Mouse (Mus musculus) CH12.LX (cell line): ENCODE data around the gene BC025446. TPM values are rescaled to one million over a fixed set of nuclear protein-coding genes. Genes with fewer than 3 reads are reported as not detected.
A peak's percentile ranks its signal among the peaks of the same experiment; 100 is the strongest.

Experiments used
- DNase-seq: peaks from one replicate; pipeline ENCODE4 v3.0.0-alpha.2; 2013; ENCODE audit errors: extremely low read depth
- H3K27ac ChIP-seq: 2 replicates; pipeline ENCODE4 v1.5.1; 2012; ENCODE audit warnings: low read depth, mild to moderate bottlenecking, control low read depth, moderate library complexity; ENCODE audit not compliant: insufficient read depth
- H3K27me3 ChIP-seq: replicated peaks from 2 replicates; pipeline ENCODE3; 2012; ENCODE audit warnings: inconsistent platforms
- H3K36me3 ChIP-seq, 2 experiments: replicated peaks in 1 of 2; 2 replicates each; pipeline versions ENCODE3 to v1.6.1; 2012; ENCODE audit warnings: inconsistent platforms in 1 of 2, low read length in 1 of 2, mild to moderate bottlenecking in 1 of 2, mixed read lengths in 1 of 2, moderate library complexity in 1 of 2; ENCODE audit not compliant: control insufficient read depth in 1 of 2, insufficient read depth in 1 of 2
- H3K4me1 ChIP-seq, 2 experiments: 2 replicates each; pipeline ENCODE4 v1.6.1; 2012; ENCODE audit warnings: inconsistent platforms in 1 of 2, moderate library complexity in 1 of 2; ENCODE audit not compliant: insufficient read depth in 2 of 2, control insufficient read depth in 1 of 2
- H3K4me2 ChIP-seq: 2 replicates; pipeline ENCODE4 v1.6.1; 2012; ENCODE audit warnings: low read depth, mild to moderate bottlenecking, control low read depth; ENCODE audit not compliant: poor library complexity, insufficient read depth, severe bottlenecking
- H3K4me3 ChIP-seq, 3 experiments: fragments of 150-350 bp in 1 of 3; sonication (generic) in 1 of 3; replicated peaks in 1 of 3; 2 replicates each; pipeline versions ENCODE3 to v1.5.1; 2011 to 2012; ENCODE audit warnings: low read depth in 2 of 3, low read length in 2 of 3, mild to moderate bottlenecking in 2 of 3, moderate library complexity in 2 of 3, control low read depth in 1 of 3, improper control_type of control experiment in 1 of 3, inconsistent platforms in 1 of 3, mixed read lengths in 1 of 3; ENCODE audit not compliant: poor library complexity in 1 of 3
- H3K79me2 ChIP-seq: replicated peaks from 2 replicates; pipeline ENCODE4 v1.6.1; 2012; ENCODE audit warnings: mild to moderate bottlenecking, moderate library complexity; ENCODE audit not compliant: control insufficient read depth, poor library complexity, insufficient read depth, severe bottlenecking; ENCODE audit errors: extremely low read depth
- H3K9ac ChIP-seq: 2 replicates; pipeline ENCODE4 v1.6.1; 2012; ENCODE audit warnings: low read depth, mild to moderate bottlenecking, control low read depth, moderate library complexity; ENCODE audit not compliant: insufficient read depth
- H3K9me3 ChIP-seq: replicated peaks from 2 replicates; pipeline ENCODE3; 2012; ENCODE audit warnings: low read length, inconsistent platforms, mixed read lengths
- CHD2 ChIP-seq: IDR thresholded peaks from 2 replicates; pipeline ENCODE4 v1.6.1; 2011; ENCODE audit warnings: low read length, improper control_type of control experiment
- CTCF ChIP-seq, 2 experiments: IDR thresholded peaks in 1 of 2; conservative IDR thresholded peaks in 1 of 2; 2 replicates each; pipeline ENCODE4 v1.5.1; 2011 to 2012; ENCODE audit warnings: low read depth in 2 of 2, low read length in 2 of 2, improper control_type of control experiment in 1 of 2, inconsistent platforms in 1 of 2, mild to moderate bottlenecking in 1 of 2, moderate library complexity in 1 of 2
- HCFC1 ChIP-seq: IDR thresholded peaks from 2 replicates; pipeline ENCODE4 v1.6.1; 2012; ENCODE audit warnings: low read depth, mild to moderate bottlenecking, inconsistent platforms, low read length, improper control_type of control experiment
- IRF4 ChIP-seq: IDR thresholded peaks from 2 replicates; pipeline ENCODE4 v1.6.1; 2014; ENCODE audit warnings: low read depth, mild to moderate bottlenecking, inconsistent platforms, low read length, improper control_type of control experiment
- JUN ChIP-seq: IDR thresholded peaks from 2 replicates; pipeline ENCODE4 v1.6.1; 2011; ENCODE audit warnings: low read depth, mild to moderate bottlenecking, low read length, improper control_type of control experiment, moderate library complexity; ENCODE audit not compliant: insufficient read depth
- KAT2A ChIP-seq: IDR thresholded peaks from 2 replicates; pipeline ENCODE4 v1.6.1; 2012; ENCODE audit warnings: low read length, improper control_type of control experiment, inconsistent platforms; ENCODE audit not compliant: insufficient replicate concordance
- MAX ChIP-seq: IDR thresholded peaks from 2 replicates; pipeline ENCODE4 v1.6.1; 2011; ENCODE audit warnings: low read length, improper control_type of control experiment
- MEF2A ChIP-seq: IDR thresholded peaks from 2 replicates; pipeline ENCODE4 v1.6.1; 2014; ENCODE audit warnings: low read depth, mild to moderate bottlenecking, inconsistent platforms, low read length, improper control_type of control experiment, borderline replicate concordance
- MYC ChIP-seq: IDR thresholded peaks from 2 replicates; pipeline ENCODE4 v1.6.1; 2011; ENCODE audit warnings: low read depth, mild to moderate bottlenecking, improper control_type of control experiment, low read length
- PAX5 ChIP-seq: IDR thresholded peaks from 2 replicates; pipeline ENCODE4 v1.6.1; 2012; ENCODE audit warnings: low read length, inconsistent platforms, mixed read lengths
- POLR2AphosphoS2 ChIP-seq: IDR thresholded peaks from 2 replicates; pipeline ENCODE4 v1.6.1; 2011; ENCODE audit warnings: low read depth, low read length, improper control_type of control experiment
- RAD21 ChIP-seq: IDR thresholded peaks from 2 replicates; pipeline ENCODE4 v1.6.1; 2011; ENCODE audit warnings: low read depth, mild to moderate bottlenecking, low read length, improper control_type of control experiment, moderate library complexity
- SMC3 ChIP-seq: IDR thresholded peaks from 2 replicates; pipeline ENCODE4 v1.6.1; 2011; ENCODE audit warnings: low read depth, low read length, improper control_type of control experiment
- TCF12 ChIP-seq: IDR thresholded peaks from 2 replicates; pipeline ENCODE4 v1.6.1; 2014; ENCODE audit warnings: low read depth, mild to moderate bottlenecking, inconsistent platforms, low read length, improper control_type of control experiment
- USF2 ChIP-seq: conservative IDR thresholded peaks from 2 replicates; pipeline ENCODE4 v1.6.1; 2011; ENCODE audit warnings: low read depth, low read length, improper control_type of control experiment
- dilution Hi-C: fragments of 300-500 bp; cut with MboI; formaldehyde crosslinking; loops from 2 replicates; pipeline ENCODE4 v1.14.3; 2020; ENCODE audit warnings: low sequenced_read_pairs; ENCODE audit not compliant: extremely low pct_unique_long_range_greater_than_20kb, extremely low pct_ligation_motif_present
- in situ Hi-C: fragments of 300-500 bp; cut with MboI; formaldehyde crosslinking; loops from 3 replicates; pipeline ENCODE4 v1.14.3; 2019; ENCODE audit warnings: low sequenced_read_pairs, low pct_ligation_motif_present, low pct_unique_long_range_greater_than_20kb, mixed read lengths
- polyA plus RNA-seq: library from polyadenylated mRNA; unstranded; fragments of >175 nt; gene quantifications from 2 replicates; pipeline ENCODE4 v1.2.1, GENCODE M21; 2012; ENCODE audit warnings: low read depth; ENCODE audit not compliant: insufficient read length
- total RNA-seq, 2 experiments: library from RNA; depleted of rRNA; stranded (reverse); fragments of 300-350 nt in 1 of 2; fragments of >200 nt in 1 of 2; gene quantifications; 2 replicates each; pipeline ENCODE4 v1.2.3; 2012 to 2014

BC025446 gene
- total and polyA plus RNA-seq, 3 experiments, result not detected

GRCm38 (mm10) chr15:75265863-75266262, 49.7 kb downstream of the BC025446 start:
- dilution Hi-C loops, result no loop called here
- H3K4me2 ChIP-seq, result no peak overlapping the region
- H3K4me3 ChIP-seq, result no peak overlapping the region
- peaks cover 0 to 4% of the 10 kb centered on the region in 2 experiments; a peak in 1 of 4 replicates for H3K4me1 ChIP-seq
- no peaks in the 10 kb centered on the region for H3K36me3 ChIP-seq
- in situ Hi-C loops, result no loop called here
- no peaks in the 10 kb centered on the region for H3K9me3 ChIP-seq
- no peak overlapping the region for H3K9ac ChIP-seq
- H3K27me3 ChIP-seq, result peaks cover 2% of the 10 kb centered on the region
- peak; percentile 6 for DNase-seq
- no peak overlapping the region for H3K27ac ChIP-seq
- H3K79me2 ChIP-seq, result no peaks in the 10 kb centered on the region
- TF ChIP-seq SMC3 (peak; percentile 39; the same call in 1 of the 2 replicates), CTCF (conservative IDR thresholded peaks at IDR 0.05 in 1 of 2, IDR thresholded peaks at IDR 0.05 in 1 of 2; ENCODE audit: low read depth in 2 of 2, low read length in 2 of 2) (peak in 1 of 2 experiments; percentile 62; a peak in 2 of 4 replicates), MYC (no peak), RAD21 (peak; percentile 54), PAX5 (no peak), KAT2A (no peak), TCF12 (no peak), IRF4 (no peak), CHD2 (no peak), MEF2A (no peak)

DNA sequence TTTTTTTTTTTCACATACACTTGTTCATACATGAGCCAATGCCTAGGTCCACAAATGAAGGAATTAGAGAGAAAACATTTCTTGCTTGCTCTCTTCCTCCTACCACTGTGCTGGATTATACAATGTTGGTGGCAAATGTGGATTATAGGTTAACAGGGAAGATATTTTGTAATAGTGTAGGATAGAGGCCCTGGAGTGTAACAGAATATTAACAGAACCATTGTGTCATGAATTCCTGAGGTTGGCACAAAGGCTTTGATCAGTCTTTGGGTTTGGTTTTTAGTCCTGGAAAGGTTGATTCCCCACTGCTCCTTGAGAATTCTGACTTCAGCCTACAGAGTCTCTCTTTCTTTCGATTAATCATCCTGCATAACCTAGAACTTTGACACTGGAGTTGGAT, 50.5 kb downstream of the BC025446 start:
- H3K9ac ChIP-seq, result no peak overlapping the region
- peaks cover 2% of the 10 kb centered on the region for H3K27me3 ChIP-seq
- H3K4me3 ChIP-seq, result no peak overlapping the region
- H3K4me2 ChIP-seq, result no peak overlapping the region
- no peaks in the 10 kb centered on the region for H3K79me2 ChIP-seq
- H3K36me3 ChIP-seq, result no peaks in the 10 kb centered on the region
- no peak for DNase-seq
- dilution Hi-C loops, result no loop called here
- no peaks in the 10 kb centered on the region for H3K9me3 ChIP-seq
- TF ChIP-seq CTCF (conservative IDR thresholded peaks at IDR 0.05 in 1 of 2, IDR thresholded peaks at IDR 0.05 in 1 of 2; ENCODE audit: low read depth in 2 of 2, low read length in 2 of 2) (no peak), USF2 (no peak), MEF2A (no peak), TCF12 (no peak), HCFC1 (no peak), MAX (no peak), PAX5 (no peak), JUN (no peak), POLR2AphosphoS2 (no peak)
- H3K27ac ChIP-seq, result no peak overlapping the region
- peaks cover 0 to 4% of the 10 kb centered on the region in 2 experiments; a peak in 1 of 4 replicates for H3K4me1 ChIP-seq
- in situ Hi-C loops, result no loop called here
